Mouse (Mus musculus): ENCODE data around the gene Aen.

GRCm38 (mm10) chr7:78942544-78942943 lies 46.9 kb downstream of the Aen start:
- TF ChIP-seq POLR2A (IDR thresholded peaks at IDR 0.05; ENCODE audit: borderline replicate concordance, low read depth, low read length): no peak
- TF ChIP-seq CTCF (IDR thresholded peaks at IDR 0.05; ENCODE audit: low read depth, low read length): no peak

Data from bone marrow macrophage, adult 2 months (primary cell).